Mouse (Mus musculus): Measurements from ENCODE around the gene Fcer1g.

Fcer1g gene

GRCm38 (mm10) chr1:171234126-171234525, at the start of gene Fcer1g:
Fcer1g (minus strand) TSS chr1:171234365.
- peak; percentile 71 to 84 for DNase-seq (ENCODE audit: low spot score in 2 of 2)

DNA sequence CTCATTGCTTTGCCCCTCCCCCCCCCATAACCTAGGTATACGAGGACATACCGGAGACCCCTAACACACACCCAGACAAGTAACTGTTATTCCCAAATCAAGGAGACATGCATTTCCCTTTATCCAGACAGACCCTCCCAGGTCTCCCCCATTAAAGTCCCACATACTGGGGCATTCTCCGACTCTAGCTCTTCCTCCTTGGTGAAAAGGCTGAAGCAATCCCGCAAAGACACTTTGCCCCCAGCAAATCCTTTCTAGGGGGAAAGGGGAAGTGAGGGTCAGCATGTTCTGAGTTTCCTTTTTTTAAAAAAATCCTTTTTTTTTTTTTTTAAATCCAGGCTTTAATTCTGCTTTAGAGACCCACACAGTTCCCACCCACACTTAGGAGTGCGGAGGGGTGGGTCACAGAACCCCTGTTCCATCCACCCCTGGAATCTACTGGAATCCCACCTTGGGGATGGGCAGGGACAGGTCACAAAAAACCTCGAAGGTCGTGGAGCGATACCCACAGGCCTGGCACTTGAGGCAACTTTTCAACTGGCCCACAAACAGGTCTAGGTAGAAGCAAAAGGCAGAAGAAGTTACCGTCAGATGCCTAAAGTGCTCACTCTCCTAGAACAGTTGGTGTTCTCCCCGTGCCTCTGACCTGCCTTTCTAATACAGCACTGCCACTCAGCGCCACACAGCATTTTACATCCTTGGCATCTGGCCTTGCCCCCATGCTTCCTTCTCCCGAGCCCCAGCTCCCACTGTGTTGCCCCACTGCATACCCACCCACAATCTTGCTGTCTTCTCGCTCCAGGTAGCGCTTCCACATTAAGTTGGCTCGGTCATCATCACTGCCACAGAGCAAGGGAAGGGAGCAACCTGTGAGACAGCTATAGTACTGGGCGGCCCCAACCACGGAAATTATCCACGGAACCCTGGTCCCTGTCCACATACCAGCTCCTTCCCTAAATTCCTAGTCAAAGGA, 49.3 kb upstream of the Fcer1g start:
- no peak for DNase-seq (ENCODE audit: low spot score in 2 of 2)

DNA sequence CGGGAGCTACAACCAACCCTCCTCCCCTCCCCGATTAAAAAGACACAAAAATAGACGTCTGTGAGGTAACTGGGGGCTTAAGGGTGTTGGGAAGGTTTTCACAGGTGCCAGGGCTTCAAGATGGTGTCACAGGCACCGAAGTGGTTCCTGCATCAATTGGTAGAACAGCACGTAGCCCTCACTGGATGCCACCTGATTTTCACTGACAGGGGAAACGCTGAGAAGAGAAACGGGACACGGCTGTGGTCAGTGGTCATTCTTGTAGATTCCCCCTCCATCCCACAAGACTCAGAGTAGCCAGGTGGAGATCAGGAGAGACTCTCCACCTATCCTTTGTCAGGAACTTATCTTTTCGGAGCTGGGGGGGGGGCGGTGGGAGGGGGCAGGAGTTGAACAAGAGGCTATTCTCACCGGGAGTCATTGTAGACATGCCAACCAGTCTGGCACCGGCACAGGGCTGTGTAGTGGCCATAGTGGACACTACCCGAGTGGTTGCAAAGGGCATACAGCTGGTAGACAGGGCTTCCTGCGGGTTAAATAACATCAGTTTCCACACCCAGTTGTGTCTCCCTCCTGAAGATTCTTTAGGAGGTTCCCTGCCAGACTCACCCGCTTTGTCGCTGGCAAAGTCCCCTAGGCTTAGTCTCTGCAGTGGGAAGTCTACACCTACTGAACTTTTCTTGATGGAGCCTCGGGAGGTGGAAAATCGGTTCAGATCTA, 48.1 kb upstream of the Fcer1g start:
- DNase-seq (ENCODE audit: low spot score in 2 of 2) = no peak

- peak in 1 of 2 experiments; percentile 72 for DNase-seq (ENCODE audit: low spot score in 2 of 2)
Observed at GRCm38 (mm10) chr1:171281528-171281923, 47.4 kb upstream of the Fcer1g start.

- peak; percentile 91 to 92 for DNase-seq (ENCODE audit: low spot score in 2 of 2)
Observed at GRCm38 (mm10) chr1:171280916-171281527, 46.9 kb upstream of the Fcer1g start, which contains the start of gene Ppox. Ppox (minus strand) TSS chr1:171281186.

DNA sequence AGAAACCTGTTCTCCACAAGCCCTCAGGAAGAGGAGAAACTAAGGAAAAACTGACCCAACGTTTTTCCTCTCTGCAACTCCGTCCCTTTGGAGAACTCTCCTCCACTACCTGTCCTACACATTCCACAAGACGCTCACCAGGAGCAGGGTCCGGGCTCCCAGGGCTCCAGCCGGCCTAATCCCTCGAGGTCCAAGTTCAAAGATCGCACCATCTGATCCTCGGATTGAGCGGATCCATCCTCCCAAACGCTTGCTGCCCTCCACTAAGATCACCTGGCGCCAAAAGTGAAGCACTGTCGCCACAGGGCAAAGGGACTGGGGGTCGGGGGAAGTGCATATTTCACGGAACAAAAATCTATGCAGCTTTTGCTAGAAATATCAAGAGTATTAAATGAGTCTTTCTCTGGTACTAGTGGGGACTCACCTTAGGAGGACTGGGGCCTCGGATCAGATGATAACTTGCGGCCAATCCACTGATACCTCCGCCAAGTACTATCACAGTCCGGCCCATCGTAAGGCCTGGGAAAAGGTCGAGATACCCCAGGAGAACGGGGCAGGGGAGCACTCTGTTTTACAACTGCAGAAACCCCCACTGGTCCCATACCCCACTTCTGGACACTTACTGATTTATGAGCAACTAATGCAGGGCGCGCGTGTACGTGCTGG, 46.2 kb upstream of the Fcer1g start:
- no peak for DNase-seq (ENCODE audit: low spot score in 2 of 2)

DNA sequence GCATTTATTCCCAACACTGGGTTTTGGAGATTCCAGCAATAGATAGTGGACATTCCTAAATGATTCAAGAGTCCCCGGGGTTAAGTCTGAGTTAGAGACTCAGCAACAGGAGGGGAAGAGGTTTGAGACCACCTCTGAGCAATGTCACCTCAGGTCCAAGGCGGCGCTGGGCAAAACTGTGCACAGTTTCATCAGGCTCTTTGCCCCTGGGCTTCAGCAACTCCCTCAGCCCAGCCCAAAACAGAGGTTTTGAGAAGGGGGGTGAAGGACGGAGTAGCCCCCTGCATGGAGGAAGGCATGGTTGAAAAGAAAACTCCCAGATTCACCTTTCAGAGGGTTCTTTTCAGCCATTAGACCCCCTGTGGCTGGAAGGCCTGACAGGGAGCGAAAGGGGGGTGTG, 45.6 kb upstream of the Fcer1g start:
- DNase-seq (ENCODE audit: low spot score in 2 of 2) = no peak

GRCm38 (mm10) chr1:171279012-171279705, 45.0 kb upstream of the Fcer1g start:
- DNase-seq (ENCODE audit: low spot score in 2 of 2) = no peak

- DNase-seq (ENCODE audit: low spot score in 2 of 2) = no peak
Observed at GRCm38 (mm10) chr1:171278436-171278835, 44.3 kb upstream of the Fcer1g start.

DNA sequence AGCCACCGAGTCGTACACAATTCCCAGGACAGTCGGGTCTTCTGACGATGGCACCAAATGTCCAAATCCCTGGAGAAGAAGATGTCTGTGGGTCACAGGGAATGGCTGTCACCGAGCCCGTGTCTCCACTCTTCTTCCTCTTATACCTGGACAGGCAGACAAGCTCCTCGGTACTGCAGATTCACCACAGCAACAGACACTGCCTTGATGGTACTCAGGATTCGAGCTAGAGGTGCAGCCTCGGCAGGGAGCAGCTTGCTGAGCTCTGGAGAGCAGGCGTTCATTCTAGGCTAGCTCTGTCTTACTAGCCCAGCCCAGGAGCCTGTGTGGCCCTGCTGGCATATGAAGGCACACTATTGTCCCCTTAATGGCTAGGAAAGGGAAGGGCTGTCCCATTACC, 43.6 kb upstream of the Fcer1g start:
- DNase-seq (ENCODE audit: low spot score in 2 of 2) = no peak

GRCm38 (mm10) chr1:171276110-171276748, 42.1 kb upstream of the Fcer1g start:
- DNase-seq (ENCODE audit: low spot score in 2 of 2) = no peak

DNA sequence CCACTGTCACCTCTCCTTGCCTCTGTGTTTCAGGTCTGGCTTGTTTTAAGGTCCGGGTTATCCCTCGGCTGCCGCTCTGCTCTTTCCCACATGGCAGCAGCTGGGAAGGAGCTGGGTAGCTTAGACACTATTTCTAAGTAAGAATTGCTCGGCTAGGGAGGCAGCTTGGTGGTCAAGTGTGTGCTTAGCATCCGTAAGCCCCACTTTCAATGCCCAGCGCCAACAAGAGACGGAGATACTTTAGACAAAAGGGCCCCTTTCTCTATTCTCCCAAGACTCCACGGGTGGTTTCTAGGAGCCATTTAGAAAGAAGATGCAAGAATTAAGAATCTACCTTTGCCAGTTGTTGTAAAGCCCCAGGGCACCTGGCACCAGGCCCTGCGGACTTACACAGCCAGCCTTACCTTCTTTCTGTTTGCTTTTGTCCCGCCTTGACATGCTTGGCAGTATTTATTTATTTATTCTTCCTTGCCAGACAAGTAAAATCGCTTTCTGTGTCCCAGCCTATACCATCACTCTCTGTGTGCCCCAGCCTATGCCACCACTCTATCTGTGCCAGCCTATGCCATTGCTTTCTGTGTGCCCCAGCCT, 41.1 kb upstream of the Fcer1g start:
- DNase-seq (ENCODE audit: low spot score in 2 of 2) = no peak

GRCm38 (mm10) chr1:171274171-171274570, 40.0 kb upstream of the Fcer1g start:
- DNase-seq (ENCODE audit: low spot score in 2 of 2) = no peak

DNA sequence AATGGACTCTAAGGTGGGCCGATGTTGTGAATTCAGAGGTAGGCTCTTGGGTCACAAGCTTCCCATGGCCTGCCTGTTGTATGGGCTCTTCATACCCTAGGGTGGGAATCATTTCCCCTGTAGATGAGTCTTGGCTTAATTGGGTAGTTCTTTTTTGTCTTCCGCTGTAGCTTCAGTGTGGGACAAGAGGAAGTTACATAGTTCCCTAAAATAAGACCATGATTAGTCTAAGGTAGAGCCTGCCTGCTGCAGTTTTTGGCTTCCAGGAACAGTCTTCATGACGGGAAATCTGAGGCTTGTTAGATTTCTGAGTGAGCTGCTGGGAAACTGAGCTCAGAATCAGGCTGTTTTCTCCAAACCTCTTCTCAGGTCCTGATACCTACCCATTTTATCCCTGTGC, 37.9 kb upstream of the Fcer1g start:
- DNase-seq (ENCODE audit: low spot score in 2 of 2) = no peak

- no peak for DNase-seq (ENCODE audit: low spot score in 2 of 2)
Observed at GRCm38 (mm10) chr1:171271622-171272021, 37.5 kb upstream of the Fcer1g start.

DNA sequence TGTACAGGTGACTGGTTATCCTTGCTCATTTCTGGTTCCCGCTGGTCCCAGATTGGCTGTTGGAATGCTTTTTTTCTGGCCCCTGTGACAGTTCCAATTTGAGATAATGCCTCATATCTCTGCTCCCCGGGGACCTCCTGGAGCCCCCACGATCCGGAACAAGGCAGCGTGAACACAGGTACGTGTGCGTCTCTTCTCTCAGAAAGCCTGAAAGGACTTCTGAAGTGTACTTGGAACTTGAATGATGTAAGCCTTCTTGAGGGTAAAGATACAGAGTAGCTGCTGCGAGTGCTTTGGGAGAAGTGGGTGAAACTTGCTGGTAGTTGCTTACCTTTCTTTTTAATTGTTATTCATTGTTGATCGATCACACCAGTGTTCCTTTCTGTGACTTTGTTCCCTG, 37.0 kb upstream of the Fcer1g start:
- no peak for DNase-seq (ENCODE audit: low spot score in 2 of 2)

DNA sequence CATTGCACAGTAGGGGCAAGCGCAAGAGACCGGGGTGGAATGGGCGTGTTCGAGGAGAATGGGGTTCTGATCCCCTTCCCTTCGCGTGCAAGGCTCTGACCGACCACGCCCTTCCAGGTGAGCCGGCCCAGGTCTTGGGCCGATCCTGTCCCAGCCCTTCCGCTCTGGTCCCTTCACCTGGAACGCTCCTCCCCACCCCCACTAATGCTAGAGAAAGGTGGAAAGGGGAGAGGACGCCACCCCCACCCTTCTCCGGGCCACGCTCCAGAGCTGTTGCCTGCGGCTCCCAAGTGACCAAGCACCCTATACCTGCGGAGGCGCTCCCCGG, 36.4 kb upstream of the Fcer1g start:
- DNase-seq (ENCODE audit: low spot score in 2 of 2) = no peak

DNA sequence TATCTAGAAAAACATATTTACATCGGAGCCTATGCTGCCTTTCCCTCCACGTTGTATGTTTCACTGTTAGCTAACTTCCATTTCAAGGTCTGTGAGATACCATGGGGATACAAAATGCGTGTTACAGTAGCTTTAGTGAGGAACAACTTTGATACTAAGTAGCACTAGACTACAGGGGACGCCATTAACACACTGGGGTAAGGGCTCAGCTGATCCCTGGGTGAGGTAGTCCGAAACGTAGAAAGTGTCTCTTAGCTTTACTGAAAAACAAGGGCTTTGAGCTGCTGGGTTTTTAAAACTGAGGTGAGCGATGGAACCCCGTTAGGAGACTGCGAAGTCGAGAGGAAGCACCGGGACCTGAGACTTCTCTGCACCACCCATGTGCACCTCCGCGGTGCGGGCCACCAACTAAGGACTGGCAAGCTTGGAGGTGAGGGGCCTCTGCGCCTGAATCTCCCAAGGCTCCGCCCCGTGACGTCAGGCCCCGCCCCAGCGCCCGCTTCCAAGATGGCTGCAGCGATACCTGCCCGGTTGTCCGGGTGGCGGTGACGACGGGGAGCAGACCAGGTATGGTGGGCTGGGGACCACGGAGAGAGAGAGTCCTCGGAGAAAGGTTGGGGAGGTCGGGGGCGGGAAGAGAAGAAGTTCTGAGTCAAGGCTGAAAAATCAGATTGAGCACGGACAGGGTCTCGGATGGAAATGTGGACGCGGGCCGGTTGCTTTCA, 35.8 kb upstream of the Fcer1g start, which contains the start of gene B4galt3:
Gene B4galt3 (plus strand): TSS at position 481 of the 725 bp plus-strand sequence.
- DNase-seq (ENCODE audit: low spot score in 2 of 2) = peak; percentile 89 to 93

- DNase-seq (ENCODE audit: low spot score in 2 of 2) = no peak
Observed at GRCm38 (mm10) chr1:171268341-171268740, 34.2 kb upstream of the Fcer1g start.
